Mouse (Mus musculus): ENCODE data around the gene S100b. TPM values are rescaled to one million over a fixed set of nuclear protein-coding genes. Genes with fewer than 3 reads are reported as not detected.

S100b gene
- polyA plus RNA-seq (2012; rRNA removed) = 1.6 and 2.2 TPM in 2 replicates

DNA sequence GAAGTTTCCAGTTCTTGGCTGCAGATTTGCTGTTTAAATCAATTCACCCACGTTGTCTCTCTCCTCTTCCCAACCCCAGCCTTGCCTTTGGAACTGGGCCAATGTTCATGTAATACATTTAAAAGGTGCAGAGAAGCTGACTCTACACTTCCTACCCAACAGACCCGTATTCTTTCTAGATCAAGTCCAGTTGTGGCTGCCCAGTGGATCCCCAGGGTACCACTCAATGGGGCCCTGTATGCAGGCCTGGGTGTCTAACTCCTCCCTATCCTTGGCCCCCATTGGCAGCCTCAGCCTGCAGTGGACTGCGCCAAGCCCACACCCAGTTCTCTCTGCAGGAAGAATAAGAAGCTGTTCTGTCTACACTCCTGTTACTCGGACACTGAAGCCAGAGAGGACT lies at the start of gene S100b:
Gene S100b (plus strand): TSS at position 318 of the 400 bp plus-strand sequence.
- no peak for DNase-seq (ENCODE audit: low read depth, low spot score)
- WGBS = 10% methylated on average over 4 of the region's 4 CpGs

DNA sequence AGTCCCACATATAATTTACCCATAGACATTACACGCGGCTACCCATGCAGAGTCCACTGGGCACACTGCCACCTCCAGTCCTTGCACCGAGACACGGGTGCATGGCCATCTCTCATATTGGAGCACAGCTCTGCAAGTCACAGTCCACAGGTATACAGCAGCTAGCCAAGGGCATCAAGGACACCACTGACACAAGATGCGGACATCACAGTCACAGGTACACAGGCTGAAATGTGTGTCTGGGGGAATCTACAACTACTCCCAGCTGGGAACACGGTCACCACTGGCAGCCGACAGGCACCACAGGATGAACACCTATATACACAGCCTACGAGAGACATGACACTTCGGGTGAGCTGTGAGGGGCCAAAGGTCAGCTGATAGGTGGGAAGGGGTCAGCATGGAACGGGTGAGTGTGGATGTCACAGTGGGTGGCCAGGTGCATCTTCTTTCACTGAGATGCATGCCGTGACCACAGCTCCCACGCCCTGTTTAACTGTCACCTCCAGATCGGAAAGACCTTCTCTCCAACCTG lies 46.3 kb upstream of the S100b start:
- no peak for DNase-seq (ENCODE audit: low read depth, low spot score)
- 86% methylated on average over 13 of the region's 13 CpGs for WGBS

GRCm38 (mm10) chr10:76209241-76209640 lies 44.4 kb upstream of the S100b start:
- 88% methylated on average over 8 of the region's 8 CpGs for WGBS
- no peak for DNase-seq (ENCODE audit: low read depth, low spot score)

DNA sequence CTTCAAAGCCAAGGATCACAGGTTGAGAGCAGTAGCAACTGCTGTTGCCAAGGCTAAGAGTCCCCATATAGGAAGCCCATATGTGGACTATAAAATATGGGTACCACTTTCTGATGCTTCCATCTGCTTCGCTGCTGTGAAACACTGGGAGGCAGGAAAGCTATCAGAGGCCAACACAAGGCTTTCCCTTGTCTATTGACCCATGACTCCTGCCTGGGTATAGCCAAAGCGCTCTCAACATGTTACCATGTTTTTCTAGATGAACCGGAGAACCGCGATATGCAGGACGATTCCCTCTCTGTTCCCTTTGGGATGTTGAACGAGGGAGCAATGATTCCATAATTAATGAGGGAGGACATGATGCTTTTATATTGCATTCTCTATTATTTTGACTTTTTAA lies 42.8 kb upstream of the S100b start:
- DNase-seq (ENCODE audit: low read depth, low spot score) = no peak
- 96% methylated on average over 7 of the region's 7 CpGs for WGBS

DNA sequence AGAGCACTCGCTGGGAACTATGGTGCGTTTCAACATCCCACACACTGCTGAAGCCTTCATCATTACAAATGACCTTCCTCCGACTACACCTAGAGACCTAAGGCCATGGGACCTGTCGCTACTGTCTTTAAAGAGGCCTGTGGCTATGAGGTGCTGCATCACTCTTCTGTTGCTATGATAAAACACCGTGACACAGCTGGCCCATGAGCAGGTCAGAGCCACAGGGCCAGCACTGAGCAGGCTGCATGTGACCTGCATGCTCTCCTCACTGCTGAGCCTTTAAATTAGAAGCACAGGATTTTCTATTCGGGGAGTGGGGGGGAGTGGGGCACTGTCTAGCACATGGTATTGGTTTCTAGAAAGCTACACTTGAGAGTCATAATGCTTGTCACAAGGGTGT lies 41.5 kb upstream of the S100b start:
- WGBS = 92% methylated on average over 6 of the region's 6 CpGs
- no peak for DNase-seq (ENCODE audit: low read depth, low spot score)

DNA sequence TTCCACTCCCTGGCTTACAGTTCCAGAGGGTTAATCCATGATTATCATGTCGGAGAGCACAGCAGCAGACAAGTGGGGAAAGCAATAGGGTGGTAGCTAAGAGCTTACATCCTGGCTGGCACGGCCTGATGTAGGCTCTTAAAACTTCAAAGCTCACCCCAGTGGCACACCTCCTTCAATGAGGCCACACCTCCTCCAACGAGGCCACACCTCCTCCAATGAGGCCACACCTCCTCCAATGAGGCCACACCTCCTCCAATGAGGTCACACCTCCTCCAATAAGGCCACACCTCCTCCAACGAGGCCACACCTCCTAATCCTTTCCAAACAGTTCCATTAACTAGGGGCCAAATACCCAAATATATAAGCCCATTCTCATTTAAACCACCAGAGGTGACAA lies 39.5 kb upstream of the S100b start:
- DNase-seq (ENCODE audit: low read depth, low spot score) = no peak
- 86% methylated on average over 4 of the region's 4 CpGs for WGBS

GRCm38 (mm10) chr10:76217056-76217455 lies 36.6 kb upstream of the S100b start:
- no peak for DNase-seq (ENCODE audit: low read depth, low spot score)
- WGBS = 97% methylated on average over 17 of the region's 17 CpGs

DNA sequence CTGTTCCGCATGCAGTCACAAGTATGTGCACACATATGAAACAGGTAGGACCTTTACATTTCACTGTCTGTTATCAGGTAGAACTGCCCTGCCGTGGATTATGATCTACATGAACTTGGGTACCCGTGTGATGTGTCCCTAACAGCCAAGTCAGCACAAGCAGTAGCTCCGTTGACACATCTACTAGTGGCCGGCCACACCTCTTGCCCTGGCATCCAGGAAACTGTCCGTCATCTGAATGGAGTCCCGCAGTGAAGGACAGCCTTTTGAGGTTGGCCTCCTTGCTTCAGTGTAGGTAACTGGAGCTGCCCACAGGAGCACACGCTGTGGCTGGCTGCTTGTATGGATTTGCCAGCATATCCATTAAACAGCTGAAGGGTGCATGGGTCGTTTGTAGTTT lies 35.4 kb upstream of the S100b start:
- 60% methylated on average over 9 of the region's 9 CpGs for WGBS

DNA sequence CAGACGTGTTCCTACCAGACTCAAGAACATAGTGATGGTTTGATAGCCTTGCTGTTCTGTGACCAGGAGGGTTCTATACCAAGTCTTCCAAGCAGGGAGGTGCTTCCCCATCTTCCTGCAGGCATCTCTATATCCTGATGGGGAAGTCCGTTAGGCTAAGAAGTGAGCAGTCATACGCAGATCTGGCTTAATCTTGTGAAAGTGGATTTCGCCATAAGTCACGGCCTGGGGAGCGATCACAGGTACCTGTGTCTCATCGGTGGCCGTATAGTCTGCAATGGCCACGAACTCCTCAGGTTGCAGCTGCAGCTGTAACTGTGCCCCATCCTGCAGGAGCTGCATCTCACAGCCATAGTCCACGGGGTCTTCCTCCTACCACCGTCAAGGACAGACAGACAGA lies 27.7 kb upstream of the S100b start:
- WGBS = 92% methylated on average over 11 of the region's 11 CpGs
- DNase-seq (ENCODE audit: low read depth, low spot score) = no peak

More for the DNA sequence above, 35.4 kb upstream of the S100b start:
- no peak for DNase-seq (ENCODE audit: low read depth, low spot score)

DNA sequence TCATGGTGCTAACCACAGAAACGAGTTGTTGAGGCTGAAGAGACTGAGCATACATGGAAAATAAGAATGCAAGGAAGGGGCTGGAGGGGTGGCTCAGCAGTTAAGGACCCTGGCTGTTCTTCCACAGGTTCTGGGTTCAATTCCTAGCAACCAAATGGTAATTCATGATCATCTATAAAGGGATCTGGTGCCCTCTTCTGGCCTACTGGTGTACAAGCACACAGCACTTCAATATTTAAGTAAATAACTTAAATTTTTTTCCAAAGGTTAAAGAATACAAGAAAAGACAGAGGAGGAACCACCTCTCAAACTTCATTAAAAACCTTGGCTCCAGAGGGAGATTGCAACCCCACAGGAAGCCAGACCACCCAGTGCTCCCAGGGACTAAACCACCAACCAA lies 24.0 kb upstream of the S100b start:
- DNase-seq (ENCODE audit: low read depth, low spot score) = no peak
- 74% methylated on average over 1 of the region's 1 CpGs for WGBS

- under 1% methylated on average over 47 of the region's 47 CpGs for WGBS
- DNase-seq (ENCODE audit: low read depth, low spot score) = peak; percentile 90
Measured at GRCm38 (mm10) chr10:76237341-76238225, 16.1 kb upstream of the S100b start, which contains the start of gene Prmt2. Gene Prmt2, minus strand, starts transcription at chr10:76237865.

DNA sequence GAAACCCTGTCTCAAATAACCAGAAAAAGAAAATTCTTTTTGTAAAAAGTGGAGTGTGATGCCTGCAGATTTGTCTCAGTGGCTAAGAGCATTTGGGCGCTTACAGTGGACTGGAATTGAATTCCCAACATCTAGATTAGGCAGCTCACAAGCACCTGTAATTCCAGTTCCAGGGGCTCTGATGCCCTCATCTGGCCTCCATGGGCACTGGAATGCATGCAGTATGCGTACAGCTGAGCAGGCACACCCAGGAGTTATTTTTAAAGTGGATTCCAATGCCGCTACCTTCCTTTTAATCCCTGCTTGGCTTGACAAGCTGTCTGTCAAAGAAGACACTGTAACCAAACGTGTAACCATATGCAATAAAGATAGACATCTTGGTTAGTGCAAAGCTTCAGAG lies 14.3 kb upstream of the S100b start:
- DNase-seq (ENCODE audit: low read depth, low spot score) = no peak
- 76% methylated on average over 4 of the region's 4 CpGs for WGBS

DNA sequence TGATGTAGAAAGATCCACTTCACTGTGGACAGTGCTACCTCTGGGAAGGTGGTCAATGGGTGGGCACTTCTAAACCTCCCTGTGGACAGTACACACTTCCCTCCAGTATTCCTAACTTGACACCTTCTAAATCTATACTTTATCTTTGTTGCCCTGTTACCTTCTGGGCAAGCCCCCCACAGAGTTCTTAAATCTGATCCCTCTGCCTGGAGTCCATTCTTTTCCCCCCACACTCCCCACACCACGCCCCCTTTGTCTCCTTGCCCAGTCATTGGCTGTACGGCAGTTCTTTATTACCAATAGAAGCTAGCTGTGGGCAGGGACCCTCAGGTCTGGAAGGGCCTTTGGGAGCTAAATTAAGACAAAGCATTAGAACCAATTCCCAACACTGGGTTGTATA lies 8.5 kb upstream of the S100b start:
- WGBS = 79% methylated on average over 2 of the region's 2 CpGs
- DNase-seq (ENCODE audit: low read depth, low spot score) = no peak

DNA sequence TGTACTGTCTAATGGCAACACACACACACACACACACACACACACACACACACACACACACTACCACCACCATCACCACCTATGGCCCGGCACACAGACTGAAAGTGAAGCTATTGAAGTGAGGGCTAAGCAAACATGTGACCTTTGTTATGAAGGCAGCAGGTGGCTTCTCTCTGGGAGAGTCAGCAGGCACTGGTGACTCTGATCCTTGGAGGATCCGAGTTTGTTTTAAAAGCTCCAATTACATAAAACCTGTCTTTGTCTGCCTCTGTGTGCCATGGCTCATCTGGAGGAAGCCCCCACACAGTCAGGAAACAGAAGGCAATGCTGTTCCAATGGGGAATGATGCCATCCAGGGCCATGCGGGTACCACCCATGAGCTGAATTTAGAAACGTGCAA lies 7.1 kb upstream of the S100b start:
- no peak for DNase-seq (ENCODE audit: low read depth, low spot score)
- 42% methylated on average over 4 of the region's 4 CpGs for WGBS

GRCm38 (mm10) chr10:76247960-76248646 lies 5.5 kb upstream of the S100b start:
- no peak for DNase-seq (ENCODE audit: low read depth, low spot score)
- WGBS = 52% methylated on average over 21 of the region's 21 CpGs

DNA sequence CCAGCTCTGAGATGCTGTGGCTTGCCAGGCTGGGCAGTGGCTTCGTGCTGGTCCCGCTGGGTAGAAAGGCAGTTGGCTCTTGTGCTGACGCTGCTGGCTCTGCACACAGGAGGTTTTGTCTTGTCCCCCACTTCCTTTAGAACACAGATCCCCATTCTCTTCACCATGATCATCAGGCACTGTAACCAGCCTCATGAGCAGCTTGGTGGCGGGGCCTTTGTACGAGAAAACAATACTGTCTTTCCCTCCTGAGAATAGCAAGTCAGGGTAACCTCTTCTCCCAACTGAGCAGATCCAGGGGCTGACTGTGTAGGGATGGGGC lies 5.0 kb upstream of the S100b start:
- WGBS = 89% methylated on average over 5 of the region's 5 CpGs
- DNase-seq (ENCODE audit: low read depth, low spot score) = no peak

GRCm38 (mm10) chr10:76250870-76251269 lies 2.8 kb upstream of the S100b start:
- 85% methylated on average over 7 of the region's 7 CpGs for WGBS

DNA sequence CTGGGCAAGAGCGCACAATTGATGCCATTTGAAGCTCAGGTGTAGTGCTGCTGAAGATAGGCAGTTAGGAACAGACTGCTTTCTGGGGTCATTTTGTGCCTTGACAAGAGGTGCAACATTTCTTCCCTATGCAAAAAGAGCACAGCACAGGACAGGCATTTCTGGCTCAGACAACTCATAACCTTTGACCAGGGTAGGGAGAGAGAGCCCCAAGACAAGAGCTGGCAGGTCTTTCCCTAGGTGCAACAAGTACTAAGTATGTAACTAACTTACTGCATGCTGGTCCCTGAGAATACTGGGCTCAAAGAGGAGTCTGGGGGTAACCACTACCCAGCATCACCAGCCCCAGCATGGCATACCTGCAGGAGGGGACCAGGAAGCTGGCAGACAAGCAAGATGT lies 574 bp upstream of the S100b start:
- WGBS = 100% methylated on average over 1 of the region's 1 CpGs
- DNase-seq (ENCODE audit: low read depth, low spot score) = no peak

More at GRCm38 (mm10) chr10:76250870-76251269, 2.8 kb upstream of the S100b start:
- DNase-seq (ENCODE audit: low read depth, low spot score) = no peak

DNA sequence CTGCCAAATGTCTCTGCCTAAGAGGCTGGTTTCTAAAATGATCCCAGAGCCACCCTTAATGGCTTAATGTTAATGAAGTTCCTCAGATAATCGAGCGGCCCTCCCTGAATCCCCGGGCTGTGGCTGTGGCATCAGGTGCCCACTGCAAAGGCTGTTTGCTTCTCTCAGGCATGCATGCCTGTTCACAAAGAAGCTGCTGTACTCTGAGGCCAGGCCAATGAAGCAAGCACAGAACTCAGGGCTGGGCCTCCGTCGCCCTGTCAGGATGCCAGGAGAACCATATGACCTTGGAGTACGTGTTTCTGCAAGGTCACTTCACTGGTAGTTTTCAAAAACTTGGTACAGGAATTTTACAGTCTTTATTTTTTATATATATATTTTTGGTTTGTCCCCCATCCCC lies 2.0 kb downstream of the S100b start:
- no peak for DNase-seq (ENCODE audit: low read depth, low spot score)
- WGBS = 65% methylated on average over 6 of the region's 6 CpGs

DNA sequence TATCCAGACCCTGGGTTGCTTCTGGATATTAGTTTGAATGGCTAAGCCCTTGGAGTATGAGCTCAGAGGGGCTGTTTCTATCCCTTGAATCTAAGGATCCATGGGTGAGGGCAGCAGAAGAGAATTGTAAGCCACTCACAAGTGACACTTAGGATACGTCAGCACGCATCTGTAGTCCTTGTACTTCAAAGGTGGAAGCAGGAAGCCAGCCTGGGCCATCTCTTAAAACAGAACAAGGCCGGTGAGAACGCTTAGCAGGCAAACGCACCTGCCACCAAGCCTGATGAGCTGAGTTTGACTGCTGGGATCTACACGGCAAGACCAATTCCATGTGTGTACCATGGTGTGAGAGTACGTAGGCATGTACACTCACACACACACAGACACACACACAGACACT lies 3.6 kb downstream of the S100b start:
- 91% methylated on average over 7 of the region's 7 CpGs for WGBS
- DNase-seq (ENCODE audit: low read depth, low spot score) = no peak

All from large intestine, adult 2 months (tissue).